Mouse (Mus musculus) inflammation-experienced regulatory T-cells, adult 6 months (primary cell): ENCODE measurements around the gene Plcd1. TPM values are rescaled to one million over a fixed set of nuclear protein-coding genes. Genes with fewer than 3 reads are reported as not detected.

ENCODE experiments used
- ATAC-seq: one replicate; pipeline ENCODE4 v1.8.0; 2017
- polyA plus RNA-seq, 3 experiments: library from polyadenylated mRNA; unstranded; fragments of 100-300 nt; shearing (Covaris generic); gene quantifications; one replicate each; pipeline ENCODE4 v1.2.1; 2017

The Plcd1 gene
- polyA plus RNA-seq, 3 experiments from 2014 or later, result 0.34 to 1.9 (median 1.8) TPM

GRCm38 (mm10) chr9:119021731-119022130, 71.6 kb downstream of the Plcd1 start:
- ATAC-seq, result no peak

Other genes starting within 250 kb of the Plcd1 start
- 1 to 10 TPM; 1.0 to 1.3 (median 1.3) TPM for gene Ctdspl, start 167.0 kb downstream of the Plcd1 start, polyA plus RNA-seq
- 10 to 100 TPM; 17.6 to 20.9 (median 17.8) TPM for gene Vill, start 40.7 kb downstream of the Plcd1 start, polyA plus RNA-seq
- under 1 TPM in 2 of 3 experiments, not detected in 1; 0.15 to 0.34 TPM for gene Dlec1, start 9.0 kb upstream of the Plcd1 start, polyA plus RNA-seq
- gene Acaa1b, start 63.6 kb upstream of the Plcd1 start, polyA plus RNA-seq, result not detected
- gene Gm47289, start 65.7 kb upstream of the Plcd1 start, polyA plus RNA-seq, result not detected
- not detected for gene Slc22a13, start 115.6 kb upstream of the Plcd1 start, polyA plus RNA-seq
- 1 to 10 TPM; 7.1 to 8.6 (median 8.3) TPM for gene Oxsr1, start 228.9 kb upstream of the Plcd1 start, polyA plus RNA-seq
- gene Acaa1a, start 246.2 kb upstream of the Plcd1 start, polyA plus RNA-seq, result 10 to 100 TPM; 41.3 to 46.9 (median 41.3) TPM
- 10 to 100 TPM; 72.5 to 96.3 (median 75.1) TPM for gene Myd88, start 247.9 kb upstream of the Plcd1 start, polyA plus RNA-seq